Mouse (Mus musculus) left cerebral cortex, postnatal 10 days (tissue): Measurements from ENCODE around the gene Vmn2r62. TPM values are rescaled to one million over a fixed set of nuclear protein-coding genes. Genes with fewer than 3 reads are reported as not detected.
"Not testable (repeated sequence)": the region's sequence is repeated elsewhere in the genome, so short reads cannot be mapped to it uniquely, and the experiment has no call there.

Source experiments
- DNase-seq, 2 experiments: peaks; one replicate each; pipeline ENCODE4 v3.0.0; 2021 to 2022; ENCODE audit warnings: low spot score in 2 of 2, mixed read lengths in 1 of 2; ENCODE audit errors: extremely low spot score in 1 of 2
- intact Hi-C: fragments of 180-260 bp; cut with DNase I; formaldehyde crosslinking; loops from one replicate; pipeline ENCODE4 v1.15.1; 2025
- total RNA-seq, 2 experiments: library from RNA; stranded (reverse); gene quantifications; 2 replicates each; pipeline ENCODE4 v1.2.3; 2021

The Vmn2r62 gene
- total RNA-seq: not detected

- DNase-seq, intact Hi-C loops: not testable (repeated sequence)
Measured at GRCm38 (mm10) chr7:42793425-42793824, at the start of gene Vmn2r62. Gene Vmn2r62 (minus strand): TSS chr7:42793525.

GRCm38 (mm10) chr7:42838366-42838765, 45.0 kb upstream of the Vmn2r62 start:
- intact Hi-C loops, DNase-seq: not testable (repeated sequence)

GRCm38 (mm10) chr7:42832221-42832620, 38.9 kb upstream of the Vmn2r62 start:
- intact Hi-C loops: no loop called here
- no peak for DNase-seq

- DNase-seq: no peak
- intact Hi-C loops: no loop called here
Measured at GRCm38 (mm10) chr7:42749836-42750235, 43.5 kb downstream of the Vmn2r62 start.

GRCm38 (mm10) chr7:42738536-42739210, 54.7 kb downstream of the Vmn2r62 start:
- no peak for DNase-seq
- intact Hi-C loops: no loop called here

- intact Hi-C loops, DNase-seq: not testable (repeated sequence)
Measured at GRCm38 (mm10) chr7:42726917-42727316, 66.4 kb downstream of the Vmn2r62 start, which contains the start of gene Gm17067. Gene Gm17067 (minus strand): TSS chr7:42727017.

Other genes with a start within 250 kb of the Vmn2r62 start
- gene Gm21028, start 214.9 kb downstream of the Vmn2r62 start, total RNA-seq: not detected
- gene Zfp977, start 201.0 kb downstream of the Vmn2r62 start, total RNA-seq: 1 to 10 TPM; 2.8 to 3.5 TPM
- 1 to 10 TPM; 3.5 to 4.0 TPM for gene Zfp976, start 150.9 kb downstream of the Vmn2r62 start, total RNA-seq
- gene Zfp975, start 100.8 kb downstream of the Vmn2r62 start, total RNA-seq: 1 to 10 TPM; 5.0 to 6.2 TPM
- not detected for gene Gm17067, start 66.5 kb downstream of the Vmn2r62 start, total RNA-seq
- gene Gm2381, start 73.7 kb upstream of the Vmn2r62 start, total RNA-seq: under 1 TPM; 0.17 to 0.43 TPM
- not detected for gene Vmn2r63, start 140.3 kb upstream of the Vmn2r62 start, total RNA-seq
- gene Gm9268, start 225.2 kb upstream of the Vmn2r62 start, total RNA-seq: not detected